Mouse (Mus musculus) megakaryocyte-erythroid progenitor cell, adult 5-6 weeks (primary cell): ENCODE results near the gene Fam53a. TPM values are rescaled to one million over a fixed set of nuclear protein-coding genes. Genes with fewer than 3 reads are reported as not detected.

ENCODE experiments used
- ATAC-seq: replicated peaks from 2 replicates; pipeline ENCODE4 v1.8.0; 2016; ENCODE audit warnings: mild to moderate bottlenecking, inconsistent platforms; ENCODE audit not compliant: severe bottlenecking, poor library complexity, low FRiP score, low TSS enrichment
- total RNA-seq, 2 experiments: library from RNA; stranded (forward) in 1 of 2; stranded (reverse) in 1 of 2; fragments of 200-1000, 215-1000 nt in 1 of 2; fragments of >200 nt in 1 of 2; fragmentation: Nextera tagmentation in 1 of 2; gene quantifications; 2 replicates each; pipeline ENCODE4 v1.2.3; 2014 to 2017

Fam53a gene
- total RNA-seq, 2 experiments from 2014 or later, result 21.7 to 44.2 TPM

- ATAC-seq, result no peak
Measured at GRCm38 (mm10) chr5:33565886-33566285, 63.5 kb downstream of the Fam53a start.

GRCm38 (mm10) chr5:33556277-33556995, 73.0 kb downstream of the Fam53a start:
- ATAC-seq, result no peak

Other genes with a start within 250 kb of the Fam53a start
- gene Nkx1-1, start 195.7 kb downstream of the Fam53a start, total RNA-seq (2014; fragmentation: Nextera tagmentation), result not detected in 2 replicates
- gene Nkx1-1, start 195.7 kb downstream of the Fam53a start, total RNA-seq (2017), result not detected in 2 replicates
- gene Gm9903, start 290 bp upstream of the Fam53a start, total RNA-seq (2014; fragmentation: Nextera tagmentation), result not detected in 2 replicates
- gene Gm9903, start 290 bp upstream of the Fam53a start, total RNA-seq (2017), result 0.69 TPM in 1 of 2 replicates, not detected in the other
- 229 and 276 TPM in 2 replicates for gene Slbp, start 22.9 kb upstream of the Fam53a start, total RNA-seq (2014; fragmentation: Nextera tagmentation)
- gene Slbp, start 22.9 kb upstream of the Fam53a start, total RNA-seq (2017), result 348 and 369 TPM in 2 replicates
- 121 and 124 TPM in 2 replicates for gene Tacc3, start 28.5 kb upstream of the Fam53a start, total RNA-seq (2014; fragmentation: Nextera tagmentation)
- 124 and 155 TPM in 2 replicates for gene Tacc3, start 28.5 kb upstream of the Fam53a start, total RNA-seq (2017)
- 20.5 and 30.5 TPM in 2 replicates for gene Tmem129, start 28.8 kb upstream of the Fam53a start, total RNA-seq (2014; fragmentation: Nextera tagmentation)
- gene Tmem129, start 28.8 kb upstream of the Fam53a start, total RNA-seq (2017), result 12.3 and 34.4 TPM in 2 replicates
- not detected in 2 replicates for gene Fgfr3, start 92.0 kb upstream of the Fam53a start, total RNA-seq (2014; fragmentation: Nextera tagmentation)
- not detected in 2 replicates for gene Fgfr3, start 92.0 kb upstream of the Fam53a start, total RNA-seq (2017)
- gene Letm1, start 153.2 kb upstream of the Fam53a start, total RNA-seq (2014; fragmentation: Nextera tagmentation), result 21.0 and 26.1 TPM in 2 replicates
- 20.6 and 23.1 TPM in 2 replicates for gene Letm1, start 153.2 kb upstream of the Fam53a start, total RNA-seq (2017)
- 53.6 and 74.0 TPM in 2 replicates for gene Nsd2, start 191.1 kb upstream of the Fam53a start, total RNA-seq (2014; fragmentation: Nextera tagmentation)
- 42.2 and 74.4 TPM in 2 replicates for gene Nsd2, start 191.1 kb upstream of the Fam53a start, total RNA-seq (2017)